Mouse (Mus musculus): ENCODE data around the gene Nckap1.

GRCm38 (mm10) chr2:80580311-80580961, 744 bp downstream of the Nckap1 start:
- no peak for TF ChIP-seq POLR2A (IDR thresholded peaks at IDR 0.05; ENCODE audit: borderline replicate concordance, low read depth, low read length)
- TF ChIP-seq CTCF (IDR thresholded peaks at IDR 0.05; ENCODE audit: low read depth, low read length), result no peak

Data from bone marrow macrophage, adult 2 months (primary cell).